Mouse (Mus musculus) C2C12 (cell line): ENCODE results near the gene Rspry1. TPM values are rescaled to one million over a fixed set of nuclear protein-coding genes. Genes with fewer than 3 reads are reported as not detected.

Experiments
- H3K27me3 ChIP-seq: one replicate; pipeline ENCODE4 v1.6.1; 2011; ENCODE audit not compliant: control insufficient read depth, insufficient read depth, insufficient read length
- H3K36me3 ChIP-seq: one replicate; pipeline ENCODE4 v1.6.1; 2011; ENCODE audit not compliant: control insufficient read depth, insufficient read depth
- H3K4me3 ChIP-seq: one replicate; pipeline ENCODE4 v1.5.1; 2011; ENCODE audit warnings: mild to moderate bottlenecking, control low read depth; ENCODE audit not compliant: poor library complexity, insufficient read depth, severe bottlenecking
- H3K79me2 ChIP-seq: one replicate; pipeline ENCODE4 v1.6.1; 2011; ENCODE audit not compliant: control insufficient read depth, insufficient read depth
- H3K79me3 ChIP-seq: one replicate; pipeline ENCODE4 v1.6.1; 2011; ENCODE audit warnings: low read depth, control low read depth
- H3ac ChIP-seq: one replicate; pipeline ENCODE3; 2011; ENCODE audit warnings: low read depth; ENCODE audit not compliant: control insufficient read depth, insufficient read length
- CEBPB ChIP-seq: IDR thresholded peaks from one replicate; pipeline ENCODE4 v1.6.1; 2011; ENCODE audit warnings: low read depth, mild to moderate bottlenecking, control low read depth, moderate library complexity
- CTCF ChIP-seq: IDR thresholded peaks from one replicate; pipeline ENCODE4 v1.5.1; 2011; ENCODE audit not compliant: control insufficient read depth, insufficient read depth, insufficient read length
- FOSL1 ChIP-seq: IDR thresholded peaks from one replicate; pipeline ENCODE4 v1.8.0; 2011; ENCODE audit warnings: mild to moderate bottlenecking, low read length; ENCODE audit not compliant: poor library complexity, insufficient read depth, severe bottlenecking
- MAX ChIP-seq: IDR thresholded peaks from one replicate; pipeline ENCODE4 v1.6.1; 2011; ENCODE audit warnings: mild to moderate bottlenecking, control low read depth
- MYOD1 ChIP-seq: IDR thresholded peaks from one replicate; pipeline ENCODE4 v1.6.1; 2011; ENCODE audit warnings: low read depth; ENCODE audit not compliant: control insufficient read depth, insufficient read length
- MYOG ChIP-seq: IDR thresholded peaks from one replicate; pipeline ENCODE4 v1.6.1; 2011; ENCODE audit not compliant: control insufficient read depth, insufficient read length; ENCODE audit errors: extremely low read depth
- USF1 ChIP-seq: IDR thresholded peaks from one replicate; pipeline ENCODE4 v1.6.1; 2011; ENCODE audit warnings: low read depth, mild to moderate bottlenecking, control low read depth, moderate library complexity
- polyA plus RNA-seq: library from polyadenylated mRNA; unstranded; fragments of >200 nt; fragmentation: generic; extraction: Trizol; gene quantifications from one replicate; pipeline ENCODE4 v1.2.1, GENCODE M21; 2012; ENCODE audit warnings: missing spikeins

Gene Rspry1
- polyA plus RNA-seq, 1 experiment, result 6.5 TPM

DNA sequence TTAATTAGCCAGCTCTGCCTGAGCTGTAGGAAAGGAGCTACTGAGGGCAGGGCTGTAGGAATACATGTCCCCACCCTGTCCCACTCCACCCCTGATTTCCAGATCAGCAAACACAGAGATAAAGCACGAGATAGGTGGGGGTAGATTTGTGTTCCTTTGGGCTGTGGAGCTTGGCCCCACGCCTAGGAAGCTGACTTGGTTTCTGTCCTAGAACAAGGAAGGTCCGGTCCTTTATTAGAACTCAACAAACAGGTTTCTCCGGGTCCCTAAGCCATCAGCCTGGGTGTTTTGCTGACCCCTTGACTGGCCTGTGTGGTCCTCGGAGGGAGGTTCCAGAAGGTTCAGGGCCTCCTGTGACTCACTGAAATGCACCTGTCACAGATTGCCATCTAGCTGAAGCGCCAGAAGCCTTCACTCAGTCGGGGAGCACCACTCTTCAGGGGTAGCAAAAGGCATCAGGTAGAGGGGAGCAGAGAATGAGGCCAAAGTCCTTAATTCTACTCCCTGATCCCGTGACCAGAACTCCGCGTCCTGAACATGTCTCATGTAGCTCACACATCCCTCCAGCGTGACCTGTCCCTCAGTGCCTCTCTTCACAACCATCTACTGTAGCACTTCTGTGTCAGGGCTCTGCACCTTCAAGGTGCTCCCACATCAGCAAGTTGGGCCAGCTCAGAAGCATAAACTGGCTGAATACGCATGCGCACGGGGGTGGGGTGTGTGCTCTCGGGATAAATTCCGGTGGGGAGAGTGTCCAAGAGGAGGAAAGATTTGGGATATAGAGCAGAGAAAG, 81.2 kb downstream of the Rspry1 start:
- H3K27me3 ChIP-seq, result peaks cover 3% of the 10 kb centered on the region
- no peak overlapping the region for H3K4me3 ChIP-seq
- H3ac ChIP-seq, result no peak overlapping the region
- TF ChIP-seq MYOD1 (no peak), CTCF (no peak), USF1 (no peak), MAX (no peak), CEBPB (no peak)
- H3K36me3 ChIP-seq, result no peaks in the 10 kb centered on the region
- no peaks in the 10 kb centered on the region for H3K79me3 ChIP-seq
- no peaks in the 10 kb centered on the region for H3K79me2 ChIP-seq

DNA sequence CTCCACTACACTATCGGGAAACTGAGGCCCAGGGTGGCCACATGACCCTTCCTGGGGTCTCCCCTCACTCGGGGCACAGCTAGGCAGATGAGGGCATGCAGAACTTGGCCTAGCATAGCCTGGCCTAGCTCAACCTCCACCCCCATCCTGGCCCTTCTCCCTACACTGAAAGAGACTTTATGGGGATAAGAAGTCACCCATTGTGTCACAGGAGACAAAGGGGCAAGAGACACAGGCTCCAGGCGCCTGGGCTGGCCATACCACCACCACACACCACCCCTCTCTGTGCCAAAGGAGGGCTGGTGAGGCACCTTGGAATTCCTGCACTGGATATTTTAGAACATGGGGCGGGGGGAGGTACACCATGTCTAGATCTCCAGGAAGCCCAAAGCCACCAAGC, 82.5 kb downstream of the Rspry1 start:
- no peaks in the 10 kb centered on the region for H3K36me3 ChIP-seq
- H3K79me3 ChIP-seq, result no peaks in the 10 kb centered on the region
- TF ChIP-seq USF1, result no peak
- TF ChIP-seq FOSL1, result no peak
- H3ac ChIP-seq, result no peak overlapping the region
- H3K27me3 ChIP-seq, result peaks cover 4% of the 10 kb centered on the region
- H3K79me2 ChIP-seq, result no peaks in the 10 kb centered on the region
- H3K4me3 ChIP-seq, result no peak overlapping the region

DNA sequence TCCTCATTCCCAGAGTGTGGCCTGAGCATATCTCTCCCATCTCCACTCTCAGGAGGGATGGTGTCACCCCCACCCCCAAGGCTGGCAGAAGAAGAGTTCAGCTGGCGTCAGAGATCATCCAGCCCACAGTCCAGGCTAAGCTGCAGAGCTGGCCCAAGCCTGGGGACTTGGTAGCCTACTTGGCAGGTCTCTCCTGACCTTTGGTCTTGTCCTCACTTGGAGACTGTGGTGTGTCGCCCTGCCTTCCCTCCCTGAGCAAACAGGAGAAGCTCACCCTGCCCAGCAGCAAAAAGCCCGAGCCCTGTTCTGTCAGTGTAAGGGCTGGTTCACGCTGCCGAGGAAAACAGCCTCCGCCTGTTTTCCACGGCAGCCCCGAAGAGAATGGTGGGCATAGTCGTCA, 84.2 kb downstream of the Rspry1 start:
- H3K79me3 ChIP-seq, result no peaks in the 10 kb centered on the region
- no peak overlapping the region for H3K4me3 ChIP-seq
- no peaks in the 10 kb centered on the region for H3K79me2 ChIP-seq
- TF ChIP-seq CEBPB (no peak), MYOG (no peak), FOSL1 (no peak), MAX (no peak), MYOD1 (no peak), CTCF (no peak), USF1 (no peak)
- no peak overlapping the region for H3ac ChIP-seq
- no peaks in the 10 kb centered on the region for H3K36me3 ChIP-seq
- H3K27me3 ChIP-seq, result peaks cover 7% of the 10 kb centered on the region

DNA sequence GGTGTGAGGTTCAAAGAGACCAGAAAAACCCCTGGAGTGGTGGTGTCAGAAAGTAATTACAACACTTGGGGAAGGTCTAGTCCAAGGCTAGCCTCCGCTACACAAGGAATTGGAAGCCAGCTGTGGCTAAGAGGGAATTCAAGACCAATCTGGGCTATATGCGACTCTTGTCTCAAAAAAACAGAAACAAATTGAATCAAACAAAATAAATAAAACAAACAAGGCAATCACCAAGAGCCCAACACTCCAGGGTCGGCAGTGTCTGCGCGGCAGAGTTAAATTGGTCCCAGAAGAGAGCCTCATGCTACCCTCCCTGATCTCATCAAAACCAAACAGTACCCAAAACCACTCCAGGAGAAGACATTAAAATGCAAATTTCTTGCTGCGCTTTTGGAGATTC, 93.0 kb downstream of the Rspry1 start:
- no peak overlapping the region for H3ac ChIP-seq
- no peak overlapping the region for H3K4me3 ChIP-seq
- no peaks in the 10 kb centered on the region for H3K79me3 ChIP-seq
- H3K27me3 ChIP-seq, result peaks cover 47% of the 10 kb centered on the region
- TF ChIP-seq FOSL1 (no peak), MYOG (no peak), USF1 (no peak), MAX (no peak), CTCF (no peak), MYOD1 (no peak), CEBPB (no peak)
- H3K36me3 ChIP-seq, result no peaks in the 10 kb centered on the region
- no peaks in the 10 kb centered on the region for H3K79me2 ChIP-seq

DNA sequence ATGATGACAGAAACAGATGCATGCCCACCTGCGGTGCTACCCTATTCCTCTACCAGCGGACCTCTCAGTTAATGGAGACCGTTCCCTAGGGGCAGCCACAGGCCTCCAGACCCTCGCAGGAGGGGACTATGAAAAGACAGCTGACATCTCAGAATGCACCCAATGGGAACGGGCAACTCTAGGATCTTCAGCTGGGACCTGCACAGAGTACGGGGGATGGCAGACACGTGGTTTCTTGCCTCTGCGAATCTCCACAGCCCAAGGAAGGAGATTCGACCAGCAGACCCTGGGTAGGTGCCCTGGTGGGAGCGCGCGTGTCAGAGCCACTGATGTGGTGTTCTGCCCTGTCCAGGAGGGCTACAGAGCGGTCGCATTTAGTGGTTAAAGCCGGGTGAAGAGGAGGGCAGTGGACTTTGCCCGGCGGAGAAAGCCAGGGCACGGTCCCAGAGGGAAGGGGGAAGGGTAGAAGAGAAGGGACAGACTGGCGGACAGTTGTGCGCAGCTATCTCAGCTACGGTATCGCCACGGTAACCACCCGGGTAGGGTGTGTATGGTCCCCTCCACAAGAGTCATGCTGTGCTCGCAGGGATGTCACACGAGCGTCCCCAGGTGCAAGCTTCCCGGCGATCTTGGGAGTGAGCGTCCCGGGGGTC, 93.7 kb downstream of the Rspry1 start:
- TF ChIP-seq CEBPB, result no peak
- TF ChIP-seq MYOD1, result no peak
- no peak for TF ChIP-seq FOSL1
- TF ChIP-seq MAX, result no peak
- no peak for TF ChIP-seq MYOG
- TF ChIP-seq CTCF, result no peak
- no peak for TF ChIP-seq USF1

DNA sequence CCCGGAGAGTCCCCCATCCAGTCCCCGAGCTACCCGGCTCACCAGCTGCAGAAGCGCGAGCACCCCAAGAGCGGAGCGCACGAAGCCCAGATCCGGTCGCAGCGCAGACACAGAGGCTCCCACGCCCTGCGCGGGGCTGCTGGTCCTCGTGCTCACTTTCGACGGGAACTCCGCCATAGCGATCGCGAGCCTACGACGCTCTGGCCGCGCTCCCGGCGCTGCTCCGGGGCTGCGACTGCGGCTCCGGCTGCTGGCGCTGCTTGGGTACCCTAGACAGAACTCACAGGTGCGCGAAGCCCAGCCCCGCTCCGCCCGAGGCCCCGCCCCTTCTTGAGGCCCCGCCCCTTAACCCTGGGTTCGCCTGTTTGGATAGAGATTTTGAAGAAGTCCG, 94.3 kb downstream of the Rspry1 start, which contains the start of gene Pllp:
Pllp (minus strand) TSS at position 285 of the 391 bp plus-strand sequence.
- H3K79me2 ChIP-seq, result no peaks in the 10 kb centered on the region
- H3K4me3 ChIP-seq, result no peak within 1 kb of the TSS
- no peak for TF ChIP-seq MYOD1
- TF ChIP-seq MAX, result no peak
- TF ChIP-seq USF1, result no peak
- no peak for TF ChIP-seq MYOG
- H3K36me3 ChIP-seq, result no peaks in the 10 kb centered on the region
- no peaks in the 10 kb centered on the region for H3K79me3 ChIP-seq
- H3ac ChIP-seq, result no peak within 1 kb of the TSS
- H3K27me3 ChIP-seq, result peaks cover 47% of the 10 kb centered on the region

More for the DNA sequence above, 93.7 kb downstream of the Rspry1 start:
- Histone ChIP-seq H3K4me3 (no peak overlapping the region), H3K79me2 (no peaks in the 10 kb centered on the region), H3K27me3 (peaks cover 47% of the 10 kb centered on the region), H3ac (no peak overlapping the region), H3K79me3 (no peaks in the 10 kb centered on the region), H3K36me3 (no peaks in the 10 kb centered on the region)
